Mouse (Mus musculus): ENCODE data around the gene Sult6b2. TPM values are rescaled to one million over a fixed set of nuclear protein-coding genes. Genes with fewer than 3 reads are reported as not detected.

The Sult6b2 gene
- total RNA-seq, 2 experiments from 2014 or later, result not detected

GRCm38 (mm10) chr6:142780574-142781033 lies 23.7 kb downstream of the Sult6b2 start:
- no peak for ATAC-seq (replicated peaks; ENCODE audit: poor library complexity, severe bottlenecking)

- ATAC-seq (replicated peaks; ENCODE audit: poor library complexity, severe bottlenecking), result peak; percentile 77
Observed at GRCm38 (mm10) chr6:142779812-142780573, 24.3 kb downstream of the Sult6b2 start.

- peak; percentile 71 for ATAC-seq (replicated peaks; ENCODE audit: poor library complexity, severe bottlenecking)
Observed at GRCm38 (mm10) chr6:142779045-142779811, 25.1 kb downstream of the Sult6b2 start.

- no peak for ATAC-seq (replicated peaks; ENCODE audit: poor library complexity, severe bottlenecking)
Observed at GRCm38 (mm10) chr6:142776935-142777334, 27.4 kb downstream of the Sult6b2 start.

- no peak for ATAC-seq (replicated peaks; ENCODE audit: poor library complexity, severe bottlenecking)
Observed at GRCm38 (mm10) chr6:142773566-142773965, 30.7 kb downstream of the Sult6b2 start.

- ATAC-seq (replicated peaks; ENCODE audit: poor library complexity, severe bottlenecking), result no peak
Observed at GRCm38 (mm10) chr6:142771643-142772042, 32.7 kb downstream of the Sult6b2 start.

GRCm38 (mm10) chr6:142769896-142770295 lies 34.4 kb downstream of the Sult6b2 start:
- no peak for ATAC-seq (replicated peaks; ENCODE audit: poor library complexity, severe bottlenecking)

- ATAC-seq (replicated peaks; ENCODE audit: poor library complexity, severe bottlenecking), result no peak
Observed at GRCm38 (mm10) chr6:142767305-142767704, 37.0 kb downstream of the Sult6b2 start.

GRCm38 (mm10) chr6:142764933-142765332 lies 39.4 kb downstream of the Sult6b2 start:
- ATAC-seq (replicated peaks; ENCODE audit: poor library complexity, severe bottlenecking), result no peak

- no peak for ATAC-seq (replicated peaks; ENCODE audit: poor library complexity, severe bottlenecking)
Observed at GRCm38 (mm10) chr6:142759633-142760032, 44.7 kb downstream of the Sult6b2 start.

- no peak for ATAC-seq (replicated peaks; ENCODE audit: poor library complexity, severe bottlenecking)
Observed at GRCm38 (mm10) chr6:142758562-142758961, 45.7 kb downstream of the Sult6b2 start.

- ATAC-seq (replicated peaks; ENCODE audit: poor library complexity, severe bottlenecking), result no peak
Observed at GRCm38 (mm10) chr6:142757976-142758375, 46.3 kb downstream of the Sult6b2 start.

GRCm38 (mm10) chr6:142757334-142757965 lies 46.9 kb downstream of the Sult6b2 start:
- ATAC-seq (replicated peaks; ENCODE audit: poor library complexity, severe bottlenecking), result peak; percentile 38

GRCm38 (mm10) chr6:142756507-142757333 lies 47.6 kb downstream of the Sult6b2 start, which contains the start of gene Cmas:
Gene Cmas, plus strand, starts transcription at chr6:142756686.
- ATAC-seq (replicated peaks; ENCODE audit: poor library complexity, severe bottlenecking), result peak; percentile 87

- peak; percentile 63 for ATAC-seq (replicated peaks; ENCODE audit: poor library complexity, severe bottlenecking)
Observed at GRCm38 (mm10) chr6:142752331-142753246, 51.7 kb downstream of the Sult6b2 start.

GRCm38 (mm10) chr6:142751365-142751764 lies 52.9 kb downstream of the Sult6b2 start:
- ATAC-seq (replicated peaks; ENCODE audit: poor library complexity, severe bottlenecking), result no peak

GRCm38 (mm10) chr6:142748057-142748708 lies 56.1 kb downstream of the Sult6b2 start:
- ATAC-seq (replicated peaks; ENCODE audit: poor library complexity, severe bottlenecking), result no peak

GRCm38 (mm10) chr6:142747165-142747564 lies 57.1 kb downstream of the Sult6b2 start:
- peak; percentile 91 for ATAC-seq (replicated peaks; ENCODE audit: poor library complexity, severe bottlenecking)

Data from granulocyte monocyte progenitor cell, adult 5-6 weeks (primary cell).